Mouse (Mus musculus) sigmoid colon, adult 10 weeks (tissue): ENCODE measurements around the gene Mef2d. TPM values are rescaled to one million over a fixed set of nuclear protein-coding genes. Genes with fewer than 3 reads are reported as not detected.

Source experiments
- polyA plus RNA-seq: library from polyadenylated mRNA; stranded (reverse); fragments of 350-450 nt; fragmentation: Illumina TruSeq; extraction: RNeasy Lipid Tissue Mini Kit (QIAGEN cat#74804); gene quantifications from one replicate; pipeline ENCODE4 v1.2.3, GENCODE M21; 2014; ENCODE audit warnings: low read depth, low replicate concordance

Gene Mef2d
- 18.0 TPM for polyA plus RNA-seq

GRCm38 (mm10) chr3:88141787-88142523 lies at the start of gene Mef2d:
Mef2d (plus strand) TSS chr3:88142372.

Other genes with a start within 250 kb of the Mef2d start
- gene Hdgf, start 236.1 kb upstream of the Mef2d start, polyA plus RNA-seq, result 113 TPM
- gene Mrpl24, start 222.9 kb upstream of the Mef2d start, polyA plus RNA-seq, result 171 TPM
- gene Isg20l2, start 212.1 kb upstream of the Mef2d start, polyA plus RNA-seq, result 31.3 TPM
- gene Rrnad1, start 211.7 kb upstream of the Mef2d start, polyA plus RNA-seq, result 12.1 TPM
- not detected for gene Crabp2, start 193.7 kb upstream of the Mef2d start, polyA plus RNA-seq
- 2.8 TPM for gene Nes, start 171.3 kb upstream of the Mef2d start, polyA plus RNA-seq
- not detected for gene Bcan, start 142.1 kb upstream of the Mef2d start, polyA plus RNA-seq
- not detected for gene Hapln2, start 114.8 kb upstream of the Mef2d start, polyA plus RNA-seq
- 5.5 TPM for gene Gpatch4, start 99.3 kb upstream of the Mef2d start, polyA plus RNA-seq
- gene Naxe, start 83.9 kb upstream of the Mef2d start, polyA plus RNA-seq, result 15.5 TPM
- not detected for gene Ttc24, start 64.1 kb upstream of the Mef2d start, polyA plus RNA-seq
- gene Iqgap3, start 60.4 kb upstream of the Mef2d start, polyA plus RNA-seq, result 0.54 TPM
- not detected for gene Rhbg, start 112.3 kb downstream of the Mef2d start, polyA plus RNA-seq
- not detected for gene Gm38392, start 144.8 kb downstream of the Mef2d start, polyA plus RNA-seq
- gene Tsacc, start 154.6 kb downstream of the Mef2d start, polyA plus RNA-seq, result 3.9 TPM
- 72.4 TPM for gene Cct3, start 154.7 kb downstream of the Mef2d start, polyA plus RNA-seq
- gene Glmp, start 182.7 kb downstream of the Mef2d start, polyA plus RNA-seq, result 3.2 TPM
- gene Tmem79, start 193.8 kb downstream of the Mef2d start, polyA plus RNA-seq, result 2.1 TPM
- gene Smg5, start 193.9 kb downstream of the Mef2d start, polyA plus RNA-seq, result 28.6 TPM
- gene Paqr6, start 222.2 kb downstream of the Mef2d start, polyA plus RNA-seq, result 0.85 TPM
- gene Bglap3, start 230.4 kb downstream of the Mef2d start, polyA plus RNA-seq, result 4.0 TPM
- not detected for gene Bglap2, start 236.3 kb downstream of the Mef2d start, polyA plus RNA-seq
- gene Bglap, start 242.1 kb downstream of the Mef2d start, polyA plus RNA-seq, result not detected